Mouse (Mus musculus) gastrocnemius, adult 18-20 months (tissue): ENCODE results near the gene Comtd1. TPM values are rescaled to one million over a fixed set of nuclear protein-coding genes. Genes with fewer than 3 reads are reported as not detected.
A peak's percentile ranks its signal among the peaks of the same experiment; 100 is the strongest.

Source experiments
- DNase-seq: peaks from one replicate; pipeline ENCODE4 v3.0.0; 2021; ENCODE audit warnings: low spot score
- total RNA-seq, 2 experiments: library from RNA; stranded (reverse); gene quantifications; 2 replicates each; pipeline ENCODE4 v1.2.3; 2021

The Comtd1 gene
- total RNA-seq, 2 experiments from 2014 or later = 6.1 to 11.3 TPM

DNA sequence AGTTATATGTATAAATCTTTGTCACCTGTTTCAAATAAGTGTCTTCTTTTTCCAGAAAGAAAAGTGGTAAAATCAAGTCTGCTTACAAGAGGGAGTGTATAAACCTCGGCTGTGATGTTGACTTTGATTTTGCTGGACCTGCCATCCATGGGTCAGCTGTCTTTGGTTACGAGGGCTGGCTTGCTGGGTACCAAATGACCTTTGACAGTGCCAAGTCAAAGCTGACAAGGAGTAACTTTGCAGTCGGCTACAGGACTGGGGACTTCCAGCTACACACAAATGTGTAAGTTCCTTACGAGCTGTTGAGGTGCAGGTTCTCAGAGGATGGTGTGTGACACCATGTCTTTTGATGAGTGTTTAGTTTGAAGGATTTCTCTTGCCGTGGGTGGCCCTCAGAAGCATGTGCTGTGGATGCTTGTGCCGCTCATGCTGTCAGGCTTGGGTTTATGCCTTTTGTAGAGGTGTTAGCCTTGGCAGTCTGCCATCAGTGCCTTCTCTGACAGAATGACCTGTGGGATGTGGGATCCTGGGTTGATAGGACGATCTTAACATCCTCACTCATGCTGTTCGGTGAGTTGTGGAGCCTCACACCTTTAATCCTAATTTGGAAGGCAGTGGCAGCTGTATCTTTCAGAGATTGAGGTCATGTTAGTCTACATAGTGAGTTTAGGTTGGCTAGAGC is 10.3 kb downstream of the Comtd1 start:
- peak; percentile 63 for DNase-seq

- DNase-seq = no peak
Observed at GRCm38 (mm10) chr14:21831830-21832403, 16.9 kb downstream of the Comtd1 start.

- peak; percentile 97 for DNase-seq
Observed at GRCm38 (mm10) chr14:21830876-21831767, 17.7 kb downstream of the Comtd1 start.

DNA sequence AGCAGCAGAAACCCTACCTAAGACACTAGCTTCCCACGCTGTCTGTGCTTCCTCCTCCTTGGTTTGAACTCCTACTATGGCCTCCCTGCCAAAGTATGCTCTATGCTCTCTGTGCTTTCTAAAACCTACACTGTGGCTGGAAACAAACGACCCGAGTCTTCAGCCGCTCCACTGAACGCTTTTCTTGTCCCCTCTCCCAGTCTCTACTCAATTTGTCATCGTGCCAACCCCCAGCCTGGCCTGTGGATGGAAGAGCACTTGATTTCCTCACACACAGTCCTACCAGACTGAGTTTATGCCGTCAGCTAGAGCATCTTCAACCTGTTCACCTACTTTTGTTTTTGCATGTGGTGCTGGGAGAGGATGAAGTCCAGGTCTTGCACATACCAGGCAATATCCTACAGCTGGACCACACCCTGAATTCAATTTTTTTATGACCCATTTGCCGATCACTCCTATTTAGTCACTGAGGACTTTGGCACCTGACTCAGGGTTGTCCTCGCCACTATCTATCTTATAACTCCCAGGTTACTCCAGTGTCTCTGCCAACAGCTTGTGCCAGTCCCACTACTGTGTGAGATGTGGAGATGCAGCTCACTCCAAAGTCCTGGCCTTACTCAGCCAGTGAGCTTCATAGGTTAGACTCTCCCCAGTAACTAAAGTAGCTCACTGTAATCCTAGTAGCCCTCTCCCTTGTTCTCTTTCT is 22.8 kb downstream of the Comtd1 start:
- no peak for DNase-seq

- DNase-seq = no peak
Observed at GRCm38 (mm10) chr14:21824938-21825337, 23.8 kb downstream of the Comtd1 start, which contains the start of gene Vdac2. TSS of gene Vdac2 (plus strand) at chr14:21825238.

DNA sequence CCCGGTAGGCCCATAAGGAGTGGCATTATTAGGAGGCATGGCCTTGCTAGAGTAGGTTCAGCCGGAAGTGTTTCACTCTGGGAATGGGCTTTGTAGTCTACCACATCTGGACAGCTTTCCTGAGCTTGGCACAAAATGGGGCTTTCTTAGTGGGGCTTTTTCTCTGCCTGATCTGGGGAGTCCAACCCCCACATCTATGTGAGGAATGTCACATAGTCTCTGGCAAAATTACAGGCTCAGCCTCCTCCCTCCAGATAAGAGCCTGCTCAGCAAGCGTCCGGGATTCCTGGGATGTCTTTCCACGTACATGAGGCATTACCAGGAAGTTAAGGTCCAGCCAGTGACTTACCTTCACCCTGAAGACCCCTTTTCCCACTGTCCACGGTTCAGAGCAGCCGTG is 24.9 kb downstream of the Comtd1 start:
- no peak for DNase-seq

- peak; percentile 61 for DNase-seq
Observed at GRCm38 (mm10) chr14:21822795-21823374, 25.9 kb downstream of the Comtd1 start.

GRCm38 (mm10) chr14:21822307-21822706 is 26.5 kb downstream of the Comtd1 start:
- DNase-seq = no peak

- DNase-seq = no peak
Observed at GRCm38 (mm10) chr14:21820880-21821505, 27.8 kb downstream of the Comtd1 start.

GRCm38 (mm10) chr14:21817453-21817852 is 31.3 kb downstream of the Comtd1 start:
- DNase-seq = no peak

- no peak for DNase-seq
Observed at GRCm38 (mm10) chr14:21816255-21816654, 32.5 kb downstream of the Comtd1 start.

- DNase-seq = no peak
Observed at GRCm38 (mm10) chr14:21814606-21815005, 34.2 kb downstream of the Comtd1 start.

DNA sequence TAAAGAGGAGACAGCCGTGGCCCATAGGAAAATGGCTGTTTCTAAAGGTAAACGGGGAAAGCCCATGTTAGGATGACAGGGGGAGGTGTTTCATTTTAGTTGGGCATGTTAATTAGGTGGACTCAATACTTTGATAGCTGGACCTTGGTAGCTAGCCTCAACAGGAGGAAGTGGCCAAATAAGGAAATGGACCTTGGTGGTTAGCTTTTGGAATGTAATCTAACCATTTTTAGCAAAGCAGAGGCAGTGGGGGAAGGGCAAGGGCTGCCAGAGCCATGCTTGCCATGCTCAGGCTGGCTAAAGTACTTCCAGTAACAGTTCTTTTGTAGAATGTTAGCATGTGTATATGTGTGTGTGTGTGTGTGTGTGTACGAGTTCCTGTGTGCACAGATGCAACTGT is 34.9 kb downstream of the Comtd1 start:
- no peak for DNase-seq

DNA sequence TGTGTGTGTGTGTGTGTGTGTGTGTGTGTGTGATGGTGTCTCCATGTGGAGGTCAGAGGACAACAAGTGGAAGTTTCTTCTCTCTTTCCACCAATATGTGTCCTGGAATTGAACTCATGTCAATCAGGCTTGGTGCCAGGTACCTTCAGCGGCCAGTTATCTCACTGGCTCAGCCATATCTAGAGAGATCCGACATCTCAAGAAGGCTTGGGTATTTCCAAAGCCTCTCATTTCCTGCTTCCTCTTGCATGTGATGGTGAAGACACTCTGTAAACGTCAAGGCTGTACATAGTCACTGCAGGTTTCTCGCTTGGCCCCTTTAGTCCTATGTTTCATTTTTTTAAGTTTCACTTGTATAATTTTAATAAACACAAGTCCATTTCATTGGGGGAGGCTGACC is 35.6 kb downstream of the Comtd1 start:
- DNase-seq = no peak

GRCm38 (mm10) chr14:21812590-21813162 is 36.1 kb downstream of the Comtd1 start:
- peak; percentile 75 for DNase-seq

GRCm38 (mm10) chr14:21811744-21812393 is 36.9 kb downstream of the Comtd1 start:
- peak; percentile 35 for DNase-seq

GRCm38 (mm10) chr14:21811301-21811700 is 37.5 kb downstream of the Comtd1 start:
- no peak for DNase-seq

DNA sequence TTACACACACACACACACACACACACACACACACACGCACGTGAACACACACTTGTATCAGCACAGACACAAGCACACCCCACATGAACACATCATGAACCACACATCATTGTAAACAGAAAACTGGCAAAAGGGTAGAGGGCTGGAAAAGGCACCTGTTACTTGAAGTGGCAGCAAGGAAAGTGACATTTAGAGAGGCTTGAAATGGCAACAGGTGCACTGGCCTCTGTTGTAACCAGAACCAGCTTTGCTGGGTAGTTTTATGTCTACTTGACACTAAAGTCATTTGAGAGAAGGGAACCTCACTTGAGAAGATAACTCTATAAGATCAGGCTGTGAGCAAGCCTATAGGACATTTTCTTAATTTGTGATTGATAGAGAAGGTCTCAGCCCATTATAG is 39.4 kb downstream of the Comtd1 start:
- peak; percentile 23 for DNase-seq

DNA sequence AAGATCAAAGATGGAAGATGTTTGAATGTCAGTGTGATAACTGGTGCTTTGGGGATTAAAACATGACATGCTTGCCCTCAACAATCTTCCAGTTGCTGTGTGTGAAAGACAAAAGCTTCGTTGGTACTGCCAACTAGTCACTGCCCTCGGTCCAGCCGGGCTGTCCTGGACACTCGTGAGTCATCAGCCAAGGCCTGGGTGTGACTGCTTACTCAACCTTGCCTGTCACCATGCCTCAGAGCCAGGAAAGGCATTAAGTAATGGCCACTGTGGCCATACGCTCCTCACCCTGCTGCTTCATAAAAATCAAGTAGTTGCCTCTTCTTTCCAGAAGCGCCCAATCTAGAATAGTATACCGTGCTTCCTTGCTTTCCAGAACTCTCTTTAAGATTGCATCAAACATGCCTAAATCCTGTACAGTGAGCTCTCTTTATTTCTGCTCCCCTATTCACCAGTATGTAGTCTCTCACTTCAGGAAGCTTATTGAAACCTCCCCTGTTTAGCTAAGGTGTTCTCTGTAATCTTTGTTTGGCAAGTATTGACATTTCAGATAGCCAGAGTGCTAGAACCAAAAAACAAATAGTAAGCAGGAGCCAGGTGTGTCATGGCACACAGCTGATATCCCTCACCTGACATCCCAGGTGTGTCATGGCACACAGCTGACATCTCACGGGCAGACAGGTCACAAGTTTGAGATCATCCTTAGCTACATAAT is 40.4 kb downstream of the Comtd1 start:
- no peak for DNase-seq
